Mouse (Mus musculus) liver, postnatal 0 days (tissue): ENCODE results near the gene 4930595D18Rik.

Experiments used
- CTCF ChIP-seq: sonication (generic); IDR thresholded peaks from 2 replicates; pipeline ENCODE4 v1.5.1; 2016; ENCODE audit warnings: antibody characterized with exemption, low read depth
- EP300 ChIP-seq: IDR thresholded peaks from 2 replicates; pipeline ENCODE4 v1.6.1; 2016; ENCODE audit warnings: antibody characterized with exemption, low read depth, mild to moderate bottlenecking

DNA sequence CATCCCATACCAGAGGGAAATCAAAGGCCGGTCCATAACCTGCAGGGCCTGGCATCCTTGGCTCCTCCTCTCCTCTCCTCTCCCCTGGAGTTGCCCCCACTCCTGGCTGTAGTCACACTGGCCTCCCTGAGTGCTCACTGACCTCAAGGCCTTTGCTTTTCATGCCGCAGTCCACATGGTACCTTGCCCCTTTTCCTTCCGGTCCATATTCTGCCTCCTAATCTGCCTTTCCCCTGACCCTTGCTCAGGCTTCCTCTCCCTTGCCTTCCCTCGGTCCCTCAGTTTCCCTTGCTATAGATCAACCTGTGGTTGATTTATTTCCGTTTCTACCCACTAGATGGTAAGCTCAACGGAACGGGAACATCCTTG lies 22.4 kb downstream of the 4930595D18Rik start:
- no peak for TF ChIP-seq CTCF
- no peak for TF ChIP-seq EP300
